Mouse (Mus musculus) bone marrow, adult 2 months (tissue): ENCODE results near the gene Esrp2. TPM values are rescaled to one million over a fixed set of nuclear protein-coding genes. Genes with fewer than 3 reads are reported as not detected.

Experiments used
- H3K27ac ChIP-seq: fragments of 200-500 bp; 2 replicates; pipeline ENCODE4 v1.5.1; 2012; ENCODE audit warnings: low read depth, mild to moderate bottlenecking, control low read depth, inconsistent platforms, low read length; ENCODE audit not compliant: control insufficient read depth, poor library complexity, insufficient read depth
- H3K4me1 ChIP-seq: fragments of 200-500 bp; 2 replicates; pipeline ENCODE4 v1.6.1; 2011; ENCODE audit warnings: low read length; ENCODE audit not compliant: control insufficient read depth, insufficient read depth
- H3K4me3 ChIP-seq: fragments of 200-500 bp; replicated peaks from 2 replicates; pipeline ENCODE3; 2011; ENCODE audit warnings: mild to moderate bottlenecking, low read depth, low read length, control low read depth; ENCODE audit not compliant: control insufficient read depth
- CTCF ChIP-seq: fragments of 200-500 bp; IDR thresholded peaks from 2 replicates; pipeline ENCODE4 v1.5.1; 2011; ENCODE audit warnings: low read length, control low read depth; ENCODE audit not compliant: control insufficient read depth, insufficient read depth
- POLR2A ChIP-seq: fragments of 200-500 bp; IDR thresholded peaks from 2 replicates; pipeline ENCODE4 v1.6.1; 2011; ENCODE audit warnings: low read depth, mild to moderate bottlenecking, control low read depth, low read length, borderline replicate concordance; ENCODE audit not compliant: control insufficient read depth
- WGBS: fragments of 180-500 bp; shearing (Covaris S2); methylation state at CpG from one replicate; pipeline ENCODE4 v1.1.7; 2018; 5-methylcytosine and 5-hydroxymethylcytosine counted together
- polyA plus RNA-seq: library from polyadenylated mRNA; stranded (reverse); fragments of >200 nt; gene quantifications from 2 replicates; pipeline ENCODE4 v1.2.4, GENCODE M21; 2011; ENCODE audit warnings: low replicate concordance; ENCODE audit not compliant: missing spikeins, insufficient read depth, insufficient read length

The Esrp2 gene
- polyA plus RNA-seq, 1 experiment: not detected

GRCm38 (mm10) chr8:106123443-106123842, 13.3 kb downstream of the Esrp2 start:
- TF ChIP-seq POLR2A: no peak
- TF ChIP-seq CTCF: no peak
- no peak overlapping the region for H3K4me3 ChIP-seq

GRCm38 (mm10) chr8:106115897-106116296, 20.9 kb downstream of the Esrp2 start:
- H3K27ac ChIP-seq: no peak overlapping the region
- WGBS: 85% methylated on average over 3 of the region's 3 CpGs
- no peak overlapping the region for H3K4me3 ChIP-seq
- no peak for TF ChIP-seq POLR2A
- peak; percentile 56 for TF ChIP-seq CTCF
- no peaks in the 10 kb centered on the region; the same call in 1 of the 2 replicates for H3K4me1 ChIP-seq

More at GRCm38 (mm10) chr8:106123443-106123842, 13.3 kb downstream of the Esrp2 start:
- 85% methylated on average over 3 of the region's 3 CpGs for WGBS
- Histone ChIP-seq H3K4me1 (no peaks in the 10 kb centered on the region), H3K27ac (no peak overlapping the region)

GRCm38 (mm10) chr8:106112514-106112913, 24.3 kb downstream of the Esrp2 start:
- Histone ChIP-seq H3K4me1 (no peaks in the 10 kb centered on the region; the same call in 1 of the 2 replicates), H3K27ac (no peak overlapping the region), H3K4me3 (no peak overlapping the region)
- 90% methylated on average over 1 of the region's 1 CpGs for WGBS
- TF ChIP-seq CTCF: no peak
- TF ChIP-seq POLR2A: no peak

- H3K4me3 ChIP-seq: no peak overlapping the region
- 84% methylated on average over 2 of the region's 2 CpGs for WGBS
- no peaks in the 10 kb centered on the region; the same call in 1 of the 2 replicates for H3K4me1 ChIP-seq
- no peak overlapping the region for H3K27ac ChIP-seq
- TF ChIP-seq CTCF: no peak
- no peak for TF ChIP-seq POLR2A
Observed at GRCm38 (mm10) chr8:106112041-106112440, 24.7 kb downstream of the Esrp2 start.

GRCm38 (mm10) chr8:106108729-106109128, 28.0 kb downstream of the Esrp2 start:
- no peaks in the 10 kb centered on the region; the same call in 1 of the 2 replicates for H3K4me1 ChIP-seq
- no peak for TF ChIP-seq POLR2A
- TF ChIP-seq CTCF: no peak
- H3K27ac ChIP-seq: no peak overlapping the region
- no peak overlapping the region for H3K4me3 ChIP-seq
- WGBS: 96% methylated on average over 3 of the region's 3 CpGs

GRCm38 (mm10) chr8:106108080-106108479, 28.7 kb downstream of the Esrp2 start:
- TF ChIP-seq CTCF: no peak
- no peak for TF ChIP-seq POLR2A
- Histone ChIP-seq H3K4me1 (no peaks in the 10 kb centered on the region; the same call in 1 of the 2 replicates), H3K4me3 (no peak overlapping the region), H3K27ac (no peak overlapping the region)
- WGBS: 95% methylated on average over 4 of the region's 4 CpGs

GRCm38 (mm10) chr8:106106193-106106592, 30.6 kb downstream of the Esrp2 start:
- WGBS: 50% methylated on average over 1 of the region's 1 CpGs
- Histone ChIP-seq H3K4me1 (no peaks in the 10 kb centered on the region; the same call in 1 of the 2 replicates), H3K27ac (no peak overlapping the region), H3K4me3 (no peak overlapping the region)
- TF ChIP-seq CTCF: no peak
- TF ChIP-seq POLR2A: no peak

- TF ChIP-seq POLR2A (no peak), CTCF (no peak)
- 78% methylated on average over 2 of the region's 2 CpGs for WGBS
- H3K4me3 ChIP-seq: no peak overlapping the region
- H3K27ac ChIP-seq: no peak overlapping the region
- no peaks in the 10 kb centered on the region; the same call in 1 of the 2 replicates for H3K4me1 ChIP-seq
Observed at GRCm38 (mm10) chr8:106103888-106104287, 32.9 kb downstream of the Esrp2 start.

GRCm38 (mm10) chr8:106102321-106102720, 34.5 kb downstream of the Esrp2 start:
- no peak overlapping the region for H3K4me3 ChIP-seq
- 86% methylated on average over 4 of the region's 4 CpGs for WGBS
- H3K27ac ChIP-seq: no peak overlapping the region
- no peaks in the 10 kb centered on the region; the same call in 1 of the 2 replicates for H3K4me1 ChIP-seq
- TF ChIP-seq POLR2A (no peak), CTCF (no peak)

Other genes with a start within 250 kb of the Esrp2 start
- 2.5 TPM in 1 of 2 replicates, not detected in the other for gene Nrn1l, start 243.4 kb downstream of the Esrp2 start, polyA plus RNA-seq
- 2.9 and 6.0 TPM in 2 replicates for gene Pskh1, start 236.5 kb downstream of the Esrp2 start, polyA plus RNA-seq
- not detected in 2 replicates for gene Ctrl, start 203.1 kb downstream of the Esrp2 start, polyA plus RNA-seq
- gene Psmb10, start 198.5 kb downstream of the Esrp2 start, polyA plus RNA-seq: 88.5 and 149 TPM in 2 replicates
- gene Lcat, start 193.6 kb downstream of the Esrp2 start, polyA plus RNA-seq: 4.6 and 15.5 TPM in 2 replicates
- gene Slc12a4, start 170.9 kb downstream of the Esrp2 start, polyA plus RNA-seq: 15.9 and 21.3 TPM in 2 replicates
- not detected in 2 replicates for gene Dpep3, start 157.5 kb downstream of the Esrp2 start, polyA plus RNA-seq
- gene Dus2, start 145.6 kb downstream of the Esrp2 start, polyA plus RNA-seq: 13.5 and 17.1 TPM in 2 replicates
- gene Dpep2nb, start 131.0 kb downstream of the Esrp2 start, polyA plus RNA-seq: not detected in 2 replicates
- gene Ddx28, start 125.1 kb downstream of the Esrp2 start, polyA plus RNA-seq: 4.0 and 6.0 TPM in 2 replicates
- gene Nfatc3, start 78.1 kb downstream of the Esrp2 start, polyA plus RNA-seq: 8.5 and 17.8 TPM in 2 replicates
- 8.4 and 20.8 TPM in 2 replicates for gene Pla2g15, start 13.4 kb upstream of the Esrp2 start, polyA plus RNA-seq
- 3.7 and 8.3 TPM in 2 replicates for gene Slc7a6, start 31.9 kb upstream of the Esrp2 start, polyA plus RNA-seq
- 23.9 and 53.8 TPM in 2 replicates for gene Slc7a6os, start 74.0 kb upstream of the Esrp2 start, polyA plus RNA-seq
- 12.1 and 12.9 TPM in 2 replicates for gene Prmt7, start 74.0 kb upstream of the Esrp2 start, polyA plus RNA-seq
- gene Smpd3, start 201.0 kb upstream of the Esrp2 start, polyA plus RNA-seq: 0.87 TPM in 1 of 2 replicates, not detected in the other